Mouse (Mus musculus) macrophage (primary cell): ENCODE data around the gene Lrp5. TPM values are rescaled to one million over a fixed set of nuclear protein-coding genes. Genes with fewer than 3 reads are reported as not detected.

Source experiments
- H3K27ac ChIP-seq: fragments of 350-480 bp; formaldehyde crosslinking; 2 replicates; pipeline ENCODE4 v1.9.0; 2021
- H3K36me3 ChIP-seq: fragments of 350-480 bp; formaldehyde crosslinking; 2 replicates; pipeline ENCODE4 v1.9.0; 2021; ENCODE audit errors: inconsistent target
- H3K4me3 ChIP-seq: fragments of 350-480 bp; formaldehyde crosslinking; 2 replicates; pipeline ENCODE4 v1.9.0; 2021; ENCODE audit errors: inconsistent target
- H3K79me2 ChIP-seq: fragments of 350-480 bp; formaldehyde crosslinking; 2 replicates; pipeline ENCODE4 v1.9.0; 2021; ENCODE audit errors: inconsistent target
- WGBS: methylation state at CpG from one replicate; pipeline ENCODE4 v1.1.7; 2026; ENCODE audit warnings: inconsistent platforms; ENCODE audit not compliant: missing documents; 5-methylcytosine and 5-hydroxymethylcytosine counted together
- polyA plus RNA-seq: library from polyadenylated mRNA; stranded (reverse); fragments of 250-400 nt; gene quantifications from 3 replicates; pipeline ENCODE4 v1.2.4, GENCODE M21; 2018; ENCODE audit warnings: inconsistent platforms

Lrp5 gene
- polyA plus RNA-seq, 1 experiment from 2014 or later: 23.5 TPM

GRCm38 (mm10) chr19:3551573-3552159, 134.7 kb downstream of the Lrp5 start:
- Histone ChIP-seq H3K27ac (no peak overlapping the region), H3K36me3 (no peaks in the 10 kb centered on the region), H3K79me2 (peaks cover 100% of the 10 kb centered on the region), H3K4me3 (no peak overlapping the region)
- WGBS: 63% methylated on average over 4 of the region's 4 CpGs

DNA sequence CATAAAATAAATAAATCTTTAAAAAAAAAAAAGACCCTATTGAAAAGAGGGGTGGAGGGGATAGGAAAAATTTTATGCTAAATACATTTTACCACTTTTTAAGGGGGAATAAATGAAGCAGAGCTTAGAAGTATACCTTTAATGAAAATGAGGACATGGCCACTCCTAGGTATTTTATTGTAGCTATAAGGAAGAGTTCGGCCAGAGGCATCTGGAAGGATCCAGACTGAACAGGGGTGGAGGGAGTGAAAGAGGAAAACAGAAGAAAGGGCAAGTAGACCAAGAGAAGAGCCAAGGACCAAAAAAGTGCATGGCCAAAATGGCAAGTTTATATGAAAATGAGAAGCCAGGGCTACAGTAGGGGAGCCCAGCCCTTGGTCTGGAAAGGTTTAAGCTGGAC, 136.3 kb downstream of the Lrp5 start:
- H3K79me2 ChIP-seq: peaks cover 100% of the 10 kb centered on the region
- no peak overlapping the region for H3K4me3 ChIP-seq
- 91% methylated on average over 1 of the region's 1 CpGs for WGBS
- H3K36me3 ChIP-seq: no peaks in the 10 kb centered on the region
- H3K27ac ChIP-seq: no peak overlapping the region

- Histone ChIP-seq H3K4me3 (no peak overlapping the region), H3K36me3 (no peaks in the 10 kb centered on the region), H3K79me2 (peaks cover 100% of the 10 kb centered on the region), H3K27ac (no peak overlapping the region)
- no CpG with 5 or more reads among the region's 1 CpGs for WGBS
These were observed 137.1 kb downstream of the Lrp5 start for GRCm38 (mm10) chr19:3549263-3549662.

DNA sequence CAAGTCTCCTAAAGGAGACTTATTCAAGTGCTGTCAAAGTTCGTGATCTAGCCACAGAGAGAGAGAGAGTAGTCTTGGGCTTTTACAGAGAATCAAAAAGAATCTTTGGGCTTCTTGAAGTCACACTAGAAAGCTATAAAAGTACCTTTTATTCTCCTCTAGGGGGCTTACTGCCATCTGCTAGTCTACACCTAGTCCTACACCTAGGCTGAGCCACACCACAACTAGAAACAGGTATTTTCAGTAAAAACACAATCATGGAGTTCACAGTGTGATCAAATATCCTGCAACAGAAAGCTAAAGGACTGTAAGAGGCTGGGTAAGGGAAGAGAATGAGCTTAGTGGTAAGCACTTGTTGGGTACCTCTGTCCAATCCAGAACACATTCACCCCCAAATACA, 138.1 kb downstream of the Lrp5 start:
- Histone ChIP-seq H3K36me3 (no peaks in the 10 kb centered on the region; the same call in 1 of the 2 replicates), H3K79me2 (peaks cover 100% of the 10 kb centered on the region), H3K27ac (no peak overlapping the region), H3K4me3 (no peak overlapping the region)
- whole genome bisulfite sequencing: 100% methylated on average over 1 of the region's 1 CpGs

GRCm38 (mm10) chr19:3544995-3545394, 141.4 kb downstream of the Lrp5 start:
- 100% methylated on average over 2 of the region's 2 CpGs for WGBS
- H3K36me3 ChIP-seq: no peaks in the 10 kb centered on the region; the same call in 1 of the 2 replicates
- no peak overlapping the region for H3K4me3 ChIP-seq
- no peak overlapping the region for H3K27ac ChIP-seq
- H3K79me2 ChIP-seq: peaks cover 100% of the 10 kb centered on the region

- Histone ChIP-seq H3K36me3 (no peaks in the 10 kb centered on the region; the same call in 1 of the 2 replicates), H3K27ac (no peak overlapping the region), H3K79me2 (peaks cover 95% of the 10 kb centered on the region), H3K4me3 (no peak overlapping the region)
- 94% methylated on average over 4 of the region's 4 CpGs for WGBS
These were observed 143.8 kb downstream of the Lrp5 start for GRCm38 (mm10) chr19:3542591-3542990.

DNA sequence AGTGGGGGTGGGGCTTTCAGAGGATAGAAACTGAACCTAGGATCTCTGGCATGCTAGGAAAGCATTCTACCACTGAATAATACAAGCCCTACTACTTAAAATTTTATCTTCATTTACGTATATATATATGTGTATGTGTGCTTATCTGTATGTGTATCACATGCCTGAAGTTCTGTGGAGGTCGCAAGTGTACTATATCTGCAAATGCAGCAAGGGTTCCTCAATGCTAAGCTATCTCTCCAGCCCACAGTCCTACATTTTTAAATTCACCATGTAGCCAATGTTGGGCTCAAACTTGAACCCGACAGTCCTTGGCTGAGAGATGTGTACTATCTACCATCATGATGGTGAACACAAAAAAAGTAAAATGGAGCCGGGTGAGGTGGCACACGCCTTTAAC, 145.4 kb downstream of the Lrp5 start:
- no peak overlapping the region for H3K27ac ChIP-seq
- no peak overlapping the region for H3K4me3 ChIP-seq
- peaks cover 93% of the 10 kb centered on the region for H3K79me2 ChIP-seq
- 88% methylated on average over 2 of the region's 5 CpGs for WGBS
- no peaks in the 10 kb centered on the region; the same call in 1 of the 2 replicates for H3K36me3 ChIP-seq

GRCm38 (mm10) chr19:3540254-3540653, 146.1 kb downstream of the Lrp5 start:
- 70% methylated on average over 2 of the region's 2 CpGs for WGBS
- Histone ChIP-seq H3K27ac (no peak overlapping the region), H3K36me3 (no peaks in the 10 kb centered on the region; the same call in 1 of the 2 replicates), H3K4me3 (no peak overlapping the region), H3K79me2 (peaks cover 93% of the 10 kb centered on the region)

GRCm38 (mm10) chr19:3539456-3539855, 146.9 kb downstream of the Lrp5 start:
- H3K27ac ChIP-seq: no peak overlapping the region
- peaks cover 93% of the 10 kb centered on the region for H3K79me2 ChIP-seq
- H3K36me3 ChIP-seq: no peaks in the 10 kb centered on the region; the same call in 1 of the 2 replicates
- no peak overlapping the region for H3K4me3 ChIP-seq
- 55% methylated on average over 5 of the region's 5 CpGs for WGBS

DNA sequence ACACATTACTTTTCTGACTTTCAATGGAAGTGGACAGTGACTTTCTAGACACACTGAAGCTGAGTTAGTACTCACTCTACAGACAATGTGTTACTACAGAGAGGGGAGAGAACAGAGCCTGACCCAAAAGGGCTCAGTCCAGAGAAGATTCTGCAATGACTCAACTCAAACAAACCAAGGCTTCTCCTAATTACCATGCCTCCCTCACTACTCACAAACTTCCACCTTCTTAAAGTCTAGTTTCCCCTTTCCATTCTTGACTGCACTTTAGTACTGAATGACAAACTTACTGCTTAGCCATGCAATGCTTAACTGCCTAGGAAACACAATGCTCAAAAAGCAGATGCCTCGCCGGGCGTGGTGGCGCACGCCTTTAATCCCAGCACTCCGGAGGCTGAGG, 148.7 kb downstream of the Lrp5 start:
- H3K27ac ChIP-seq: peak overlapping the region; percentile 25; the same call in 1 of the 2 replicates
- no peak overlapping the region for H3K4me3 ChIP-seq
- 63% methylated on average over 6 of the region's 6 CpGs for WGBS
- peaks cover 93% of the 10 kb centered on the region for H3K79me2 ChIP-seq
- no peaks in the 10 kb centered on the region for H3K36me3 ChIP-seq

DNA sequence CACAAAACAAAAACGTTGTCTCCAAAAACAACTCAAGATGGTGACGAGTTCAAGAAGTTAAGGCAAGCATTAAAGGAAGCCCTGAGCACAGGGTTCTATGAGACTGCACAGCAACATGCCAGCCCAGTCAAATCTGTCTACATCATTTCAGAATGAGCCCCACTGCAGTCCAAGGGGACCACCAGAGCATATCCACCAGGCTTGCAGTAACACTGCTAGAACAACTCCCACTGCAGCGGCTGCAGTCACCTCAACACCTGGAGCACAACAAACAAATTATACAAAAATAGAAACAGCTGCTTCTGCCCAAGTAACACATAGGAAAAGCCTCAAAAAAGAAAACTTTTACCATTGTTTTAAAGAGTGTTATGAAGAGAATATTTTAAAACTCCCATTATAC, 151.4 kb downstream of the Lrp5 start:
- Histone ChIP-seq H3K27ac (no peak overlapping the region), H3K79me2 (peaks cover 93% of the 10 kb centered on the region), H3K4me3 (no peak overlapping the region), H3K36me3 (no peaks in the 10 kb centered on the region)
- WGBS: 81% methylated on average over 3 of the region's 3 CpGs

Other genes starting within 250 kb of the Lrp5 start
- 44.9 to 49.4 TPM (median 48.9 TPM) in 3 replicates for gene Ppp6r3, start 110.8 kb downstream of the Lrp5 start, polyA plus RNA-seq
- gene 1810055G02Rik, start 21.7 kb upstream of the Lrp5 start, polyA plus RNA-seq: 3.1 to 11.5 TPM (median 9.2 TPM) in 3 replicates
- gene Kmt5b, start 80.9 kb upstream of the Lrp5 start, polyA plus RNA-seq: 16.2 to 28.8 TPM (median 20.6 TPM) in 3 replicates
- gene Chka, start 165.2 kb upstream of the Lrp5 start, polyA plus RNA-seq: 11.1 to 17.8 TPM (median 15.8 TPM) in 3 replicates
- gene Tcirg1, start 220.6 kb upstream of the Lrp5 start, polyA plus RNA-seq: 359 to 665 TPM (median 410 TPM) in 3 replicates
- 65.9 to 103 TPM (median 95.7 TPM) in 3 replicates for gene Ndufs8, start 226.2 kb upstream of the Lrp5 start, polyA plus RNA-seq
- 57.7 to 77.8 TPM (median 67.9 TPM) in 3 replicates for gene Aldh3b1, start 243.2 kb upstream of the Lrp5 start, polyA plus RNA-seq
- 421 to 814 TPM (median 651 TPM) in 3 replicates for gene Unc93b1, start 248.6 kb upstream of the Lrp5 start, polyA plus RNA-seq